ENCODE assay signal across 10 mouse cellular contexts in genomic region chr14:122405897-122406540, GRCm38 (mm10). TPM values are rescaled to one million over a fixed set of nuclear protein-coding genes. Genes with fewer than 3 reads are reported as not detected.
DNase-seq lines count a peak whose midpoint lies in the region; ATAC-seq and TF ChIP-seq lines count a peak whose summit lies in the region.
"Had no signal": no experiment of that assay in that cellular context is flagged by ENCODE, and none has a peak within 500 bp of the region (broad histone marks: within the 10 kb centered on the region; RNA-seq: fewer than 3 reads in every experiment).

No protein-coding gene starts in this region.

- no peak for DNase-seq in heart, postnatal 25 days (ENCODE audit: low spot score)
- peak; percentile 46 for DNase-seq in embryonic facial prominence, embryonic 10.5 days (ENCODE audit: low spot score)
- peak; percentile 39 for DNase-seq in hindbrain, postnatal 0 days (ENCODE audit: low spot score)
- DNase-seq in midbrain, postnatal 0 days (ENCODE audit: low spot score): no peak
- no peak for DNase-seq in gastrocnemius, postnatal 36 days
- no peak for DNase-seq in frontal cortex, postnatal 36 days (ENCODE audit: low spot score in 2 of 2)
- no peak for DNase-seq in adrenal gland, postnatal 14 days

- 3% methylated on average over 18 of the region's 18 CpGs for WGBS in heart, embryonic 13.5 days
- WGBS in embryonic facial prominence, embryonic 10.5 days: 2% methylated on average over 18 of the region's 18 CpGs
- WGBS in hindbrain, postnatal 0 days: 7% methylated on average over 18 of the region's 18 CpGs
- 5% methylated on average over 18 of the region's 18 CpGs for WGBS in midbrain, postnatal 0 days

- no peaks in the 10 kb centered on the region for H3K36me3 ChIP-seq in heart, embryonic 13.5 days
- H3K36me3 ChIP-seq in embryonic facial prominence, embryonic 10.5 days (replicated peaks): no peaks in the 10 kb centered on the region
- H3K36me3 ChIP-seq in hindbrain, postnatal 0 days (ENCODE audit: insufficient read depth, low read length): no peaks in the 10 kb centered on the region
- no peaks in the 10 kb centered on the region for H3K36me3 ChIP-seq in midbrain, postnatal 0 days (ENCODE audit: insufficient read depth, low read length)

- no peak for ATAC-seq in heart, embryonic 13.5 days (ENCODE audit: extremely low read depth, insufficient number of reproducible peaks, low FRiP score, low TSS enrichment)
- ATAC-seq in hindbrain, postnatal 0 days: no peak
- no peak for ATAC-seq in midbrain, postnatal 0 days (ENCODE audit: low FRiP score)

- H3K9ac ChIP-seq in heart, embryonic 13.5 days: peak overlapping the region; percentile 69
- peak overlapping the region; percentile 64 for H3K9ac ChIP-seq in hindbrain, postnatal 0 days (replicated peaks; ENCODE audit: low read length)
- 0 out of 2 replicates have a peak overlapping the region, but pooled peaks have one; percentile 29 for H3K9ac ChIP-seq in midbrain, postnatal 0 days (replicated peaks; ENCODE audit: low read length, poor library complexity, severe bottlenecking)

- intact Hi-C loops in heart, postnatal 25 days (cut with DNase I): loop anchor here (2.0 kb wide), 1 partner anchor 83 kb away; no protein-coding TSS in a partner anchor
- intact Hi-C loops in gastrocnemius, postnatal 36 days (cut with DNase I): no loop called here

- H3K27me3 ChIP-seq in heart, embryonic 13.5 days (replicated peaks): peaks cover 79% of the 10 kb centered on the region
- H3K27me3 ChIP-seq in embryonic facial prominence, embryonic 10.5 days (replicated peaks; ENCODE audit: low read depth, poor library complexity, severe bottlenecking): peaks cover 100% of the 10 kb centered on the region
- H3K27me3 ChIP-seq in hindbrain, postnatal 0 days (ENCODE audit: insufficient read depth, low read length): 0 out of 2 replicates have a peak, but pooled peaks cover 4% of the 10 kb centered on the region
- H3K27me3 ChIP-seq in midbrain, postnatal 0 days (ENCODE audit: insufficient read depth, low read length): peaks cover 71% of the 10 kb centered on the region
- H3K27me3 ChIP-seq: CH12.LX had no signal

- no peak overlapping the region for H3K27ac ChIP-seq in heart, embryonic 13.5 days (replicated peaks)
- H3K27ac ChIP-seq in embryonic facial prominence, embryonic 10.5 days (replicated peaks): peak overlapping the region; percentile 72; the same call in 1 of the 2 replicates
- peak overlapping the region; percentile 89 for H3K27ac ChIP-seq in hindbrain, postnatal 0 days
- H3K27ac ChIP-seq in midbrain, postnatal 0 days (ENCODE audit: low read depth, low read length): no peak overlapping the region

- TF ChIP-seq CTCF in hindbrain, postnatal 0 days (IDR thresholded peaks at IDR 0.05; ENCODE audit: low read depth): peak; percentile 18; the same call in 1 of the 2 replicates
- no peak; the same call in 1 of the 2 replicates for TF ChIP-seq CTCF in midbrain, postnatal 0 days (IDR thresholded peaks at IDR 0.05)

- H3K4me1 ChIP-seq in heart, embryonic 13.5 days: peaks cover 16% of the 10 kb centered on the region
- peaks cover 35% of the 10 kb centered on the region for H3K4me1 ChIP-seq in embryonic facial prominence, embryonic 10.5 days
- peaks cover 5% of the 10 kb centered on the region; the same call in 1 of the 2 replicates for H3K4me1 ChIP-seq in hindbrain, postnatal 0 days (ENCODE audit: insufficient read depth, low read length)
- peaks cover 5% of the 10 kb centered on the region; the same call in 1 of the 2 replicates for H3K4me1 ChIP-seq in midbrain, postnatal 0 days (ENCODE audit: insufficient read depth, low read length)

- H3K4me3 ChIP-seq in heart, embryonic 13.5 days: peak overlapping the region; percentile 51
- H3K4me3 ChIP-seq in embryonic facial prominence, embryonic 10.5 days: peak overlapping the region; percentile 54
- H3K4me3 ChIP-seq in hindbrain, postnatal 0 days (ENCODE audit: low read length): peak overlapping the region; percentile 37
- peak overlapping the region; percentile 25; the same call in 1 of the 2 replicates for H3K4me3 ChIP-seq in midbrain, postnatal 0 days (ENCODE audit: low read depth, low read length)

- H3K4me2 ChIP-seq in heart, embryonic 13.5 days: peak overlapping the region; percentile 75
- peak overlapping the region; percentile 73 for H3K4me2 ChIP-seq in hindbrain, postnatal 0 days (ENCODE audit: low read depth, low read length)
- H3K4me2 ChIP-seq in midbrain, postnatal 0 days (ENCODE audit: low read depth, low read length, poor library complexity, severe bottlenecking): peak overlapping the region; percentile 54

- no peaks in the 10 kb centered on the region for H3K9me3 ChIP-seq in heart, embryonic 13.5 days
- H3K9me3 ChIP-seq in embryonic facial prominence, embryonic 10.5 days: no peaks in the 10 kb centered on the region
- no peaks in the 10 kb centered on the region for H3K9me3 ChIP-seq in hindbrain, postnatal 0 days (ENCODE audit: low read length)
- no peaks in the 10 kb centered on the region for H3K9me3 ChIP-seq in midbrain, postnatal 0 days (ENCODE audit: low read length)

RNA-seq across cellular contexts. Expression of gene Gm5089, which starts 44.9 kb away (rescaled TPM):
- not detected in 2 replicates for polyA plus RNA-seq in heart, embryonic 13.5 days (2015; fragmentation: Nextera tagmentation; extraction: Ambion mirVana)
- not detected for total RNA-seq in heart, postnatal 25 days (2021)
- 0.50 and 0.56 TPM in 2 replicates for polyA plus RNA-seq in embryonic facial prominence, embryonic 10.5 days (2016; fragmentation: Nextera tagmentation; extraction: Ambion mirVana)
- total RNA-seq in hindbrain, postnatal 0 days (2014; rRNA removed): 1.2 and 3.0 TPM in 2 replicates
- 0.56 and 0.82 TPM in 2 replicates for polyA plus RNA-seq in hindbrain, postnatal 0 days (2015; fragmentation: Nextera tagmentation; extraction: Ambion mirVana)
- 1.9 TPM in 1 of 2 replicates, not detected in the other for total RNA-seq in midbrain, postnatal 0 days (2014; rRNA removed)
- polyA plus RNA-seq in midbrain, postnatal 0 days (2015; fragmentation: Nextera tagmentation; extraction: Ambion mirVana): 0.07 TPM in 1 of 2 replicates, not detected in the other
- total RNA-seq in gastrocnemius, postnatal 36 days (2021): not detected
- not detected in 2 replicates for total RNA-seq in adrenal gland, postnatal 14 days (2021)
- total RNA-seq: CH12.LX; monocyte, adult 5-6 weeks had no signal

RNA-seq across cellular contexts. Expression of gene Zic5, which starts 59.5 kb away (rescaled TPM):
- polyA plus RNA-seq in heart, embryonic 13.5 days (2015; fragmentation: Nextera tagmentation; extraction: Ambion mirVana): 0.06 TPM in 1 of 2 replicates, not detected in the other
- not detected for total RNA-seq in heart, postnatal 25 days (2021)
- polyA plus RNA-seq in embryonic facial prominence, embryonic 10.5 days (2016; fragmentation: Nextera tagmentation; extraction: Ambion mirVana): 6.2 and 6.9 TPM in 2 replicates
- 46.2 and 51.3 TPM in 2 replicates for total RNA-seq in hindbrain, postnatal 0 days (2014; rRNA removed)
- polyA plus RNA-seq in hindbrain, postnatal 0 days (2015; fragmentation: Nextera tagmentation; extraction: Ambion mirVana): 31.0 and 31.1 TPM in 2 replicates
- 10.7 and 24.8 TPM in 2 replicates for total RNA-seq in midbrain, postnatal 0 days (2014; rRNA removed)
- polyA plus RNA-seq in midbrain, postnatal 0 days (2015; fragmentation: Nextera tagmentation; extraction: Ambion mirVana): 4.4 and 8.8 TPM in 2 replicates
- total RNA-seq in gastrocnemius, postnatal 36 days (2021): not detected
- total RNA-seq in adrenal gland, postnatal 14 days (2021): 0.11 TPM in 1 of 2 replicates, not detected in the other

Comparison
In these comparisons a context has a peak if more than half of its experiments do, and no peak if none do; other contexts are left out.
1. H3K27ac ChIP-seq: peak in embryonic facial prominence, embryonic 10.5 days (single experiment) and hindbrain, postnatal 0 days (single experiment); none in heart, embryonic 13.5 days (single experiment) and midbrain, postnatal 0 days (single experiment).
2. DNase-seq: peak in embryonic facial prominence, embryonic 10.5 days (single experiment) and hindbrain, postnatal 0 days (single experiment); none in heart, postnatal 25 days (single experiment), midbrain, postnatal 0 days (single experiment), gastrocnemius, postnatal 36 days (0 of 2), frontal cortex, postnatal 36 days (0 of 2) and adrenal gland, postnatal 14 days (single experiment).
3. RNA of gene Zic5, which starts 59.5 kb away (total RNA-seq): 46.2 to 51.3 TPM in hindbrain, postnatal 0 days and 10.7 to 24.8 TPM in midbrain, postnatal 0 days; not detected in heart, postnatal 25 days, not detected in gastrocnemius, postnatal 36 days and 0.11 TPM in adrenal gland, postnatal 14 days; every median in the first group is over 10 times any median in the second.
4. Peak in every context shown above with its lines, with median percentiles within 50 percentile points of each other: H3K4me2 ChIP-seq, H3K4me3 ChIP-seq and H3K9ac ChIP-seq.